Mouse (Mus musculus): ENCODE measurements around the gene Fibp.

Fibp gene

GRCm38 (mm10) chr19:5463791-5464562 is 3.6 kb downstream of the Fibp start:
- DNase-seq (ENCODE audit: low spot score) = no peak

DNA sequence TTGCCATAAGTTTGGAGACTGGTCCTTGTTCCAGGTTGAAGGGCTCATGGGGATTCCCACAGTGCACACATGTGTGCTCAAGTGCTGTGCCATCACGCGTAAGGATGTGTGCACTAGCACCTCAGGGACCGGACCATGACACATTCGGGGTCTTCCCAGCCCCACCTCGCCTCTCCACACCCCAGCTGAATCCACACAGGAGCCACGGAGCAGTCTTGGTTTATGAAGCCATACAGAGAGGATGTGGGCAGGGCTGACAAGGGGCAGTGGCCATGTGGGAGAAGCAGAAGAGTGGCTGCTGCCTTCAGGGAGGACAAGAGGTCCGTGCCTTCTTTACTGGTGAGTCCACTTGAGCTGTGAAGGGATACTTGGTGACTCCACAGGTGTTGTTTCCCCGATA is 4.6 kb downstream of the Fibp start:
- DNase-seq (ENCODE audit: low spot score) = no peak

DNA sequence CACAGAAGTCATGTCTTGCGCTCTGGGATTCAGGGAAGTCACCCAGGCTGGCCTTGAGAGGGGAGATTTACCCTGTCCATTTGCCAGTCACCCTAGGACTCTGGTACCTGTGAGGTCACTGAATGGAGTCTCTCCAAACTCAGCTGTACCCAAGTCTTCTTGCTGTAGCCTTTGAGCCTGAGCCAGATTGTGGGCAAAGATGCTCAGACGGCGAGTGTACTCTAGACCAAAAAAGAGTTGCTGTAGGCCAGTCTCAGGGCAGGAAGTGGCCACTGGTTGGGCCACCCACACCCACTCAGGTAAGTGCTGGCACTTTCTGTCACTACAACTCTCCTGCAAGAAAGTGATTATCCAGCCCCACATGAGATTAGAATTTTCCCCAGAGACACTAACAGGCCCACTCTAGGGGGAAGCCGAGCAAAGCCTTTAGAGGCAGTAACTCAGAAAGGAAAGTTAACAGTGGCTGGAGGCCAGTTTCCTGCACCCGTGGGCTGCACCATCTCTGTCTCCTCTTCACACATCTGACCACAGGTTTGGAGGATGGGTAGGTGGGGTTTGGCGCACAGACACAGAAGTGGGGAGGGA is 6.6 kb downstream of the Fibp start:
- no peak for DNase-seq (ENCODE audit: low spot score)

- DNase-seq (ENCODE audit: low spot score) = no peak
Measured at GRCm38 (mm10) chr19:5468374-5468773, 8.0 kb downstream of the Fibp start, which contains the start of gene Ctsw. TSS of gene Ctsw (minus strand) at chr19:5468507.

- DNase-seq (ENCODE audit: low spot score) = no peak
Measured at GRCm38 (mm10) chr19:5471846-5472245, 11.4 kb downstream of the Fibp start.

DNA sequence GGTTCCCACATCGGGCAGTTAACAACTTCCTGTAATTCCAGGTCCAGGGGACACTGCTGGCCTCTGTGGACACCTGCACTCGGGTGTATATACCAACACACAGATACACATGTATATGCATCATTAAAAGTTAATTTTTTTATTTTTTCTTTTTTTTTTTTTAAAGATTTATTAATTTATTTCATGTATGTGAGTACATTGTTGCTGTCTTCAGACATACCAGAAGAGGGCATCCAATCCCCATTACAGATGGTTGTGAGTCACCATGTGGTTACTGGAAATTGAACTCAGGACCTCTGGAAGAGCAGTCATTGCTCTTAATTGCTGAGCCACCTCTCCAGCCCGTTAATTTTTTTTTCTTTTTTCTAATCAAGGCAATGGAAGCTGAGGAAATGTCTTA is 12.4 kb downstream of the Fibp start:
- DNase-seq (ENCODE audit: low spot score) = no peak

DNA sequence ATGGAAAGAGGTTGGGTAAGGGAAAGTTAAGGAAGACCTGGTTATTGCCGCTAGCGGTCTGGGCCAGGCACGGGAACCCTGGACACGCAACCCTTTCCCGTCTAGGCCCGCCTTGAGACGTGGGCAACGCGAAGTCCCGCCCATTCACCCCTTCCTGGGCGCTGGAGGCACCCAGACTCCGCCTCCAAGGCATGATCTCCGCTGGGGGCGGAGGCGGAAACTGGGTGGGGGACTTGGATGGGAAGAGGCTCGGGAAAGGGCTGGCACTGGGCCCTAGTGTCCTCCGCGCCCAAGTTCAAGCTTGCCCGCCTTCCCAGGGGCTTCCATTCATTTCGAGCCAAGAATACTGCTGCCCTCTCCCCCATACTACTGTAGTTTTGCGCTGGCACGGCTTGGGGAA is 13.3 kb downstream of the Fibp start, which contains the start of gene Efemp2:
Gene Efemp2, plus strand, starts transcription at position 235 of the 400 bp plus-strand sequence.
- peak; percentile 88 for DNase-seq (ENCODE audit: low spot score)

GRCm38 (mm10) chr19:5474281-5475068 is 14.1 kb downstream of the Fibp start:
- no peak for DNase-seq (ENCODE audit: low spot score)

- DNase-seq (ENCODE audit: low spot score) = no peak
Measured at GRCm38 (mm10) chr19:5475069-5475714, 14.8 kb downstream of the Fibp start.

GRCm38 (mm10) chr19:5477004-5477667 is 16.7 kb downstream of the Fibp start:
- no peak for DNase-seq (ENCODE audit: low spot score)

- no peak for DNase-seq (ENCODE audit: low spot score)
Measured at GRCm38 (mm10) chr19:5477668-5478300, 17.4 kb downstream of the Fibp start.

DNA sequence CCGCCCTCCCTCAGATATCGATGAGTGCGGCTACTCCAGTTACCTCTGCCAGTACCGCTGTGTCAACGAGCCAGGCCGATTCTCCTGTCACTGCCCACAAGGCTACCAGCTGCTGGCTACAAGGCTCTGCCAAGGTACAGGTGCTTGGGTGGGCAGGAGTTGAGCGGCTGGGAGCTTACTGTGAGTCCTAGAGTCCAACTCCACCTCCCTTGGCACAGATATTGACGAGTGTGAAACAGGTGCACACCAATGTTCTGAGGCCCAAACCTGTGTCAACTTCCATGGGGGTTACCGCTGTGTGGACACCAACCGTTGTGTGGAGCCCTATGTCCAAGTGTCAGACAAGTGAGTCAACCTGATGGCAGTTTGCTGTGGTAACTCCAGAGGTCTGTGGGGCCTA is 19.6 kb downstream of the Fibp start:
- DNase-seq (ENCODE audit: low spot score) = no peak

- no peak for DNase-seq (ENCODE audit: low spot score)
Measured at GRCm38 (mm10) chr19:5481398-5481797, 21.0 kb downstream of the Fibp start.

- DNase-seq (ENCODE audit: low spot score) = no peak
Measured at GRCm38 (mm10) chr19:5483386-5484359, 23.3 kb downstream of the Fibp start.

- no peak for DNase-seq (ENCODE audit: low spot score)
Measured at GRCm38 (mm10) chr19:5484496-5484895, 24.1 kb downstream of the Fibp start.

GRCm38 (mm10) chr19:5485371-5485770 is 25.0 kb downstream of the Fibp start:
- DNase-seq (ENCODE audit: low spot score) = no peak

- no peak for DNase-seq (ENCODE audit: low spot score)
Measured at GRCm38 (mm10) chr19:5485821-5486220, 25.4 kb downstream of the Fibp start.

GRCm38 (mm10) chr19:5486286-5486685 is 25.9 kb downstream of the Fibp start:
- no peak for DNase-seq (ENCODE audit: low spot score)

- DNase-seq (ENCODE audit: low spot score) = no peak
Measured at GRCm38 (mm10) chr19:5486771-5487170, 26.4 kb downstream of the Fibp start.
